ENCODE assay signal across 20 mouse cellular contexts in the genomic region with DNA sequence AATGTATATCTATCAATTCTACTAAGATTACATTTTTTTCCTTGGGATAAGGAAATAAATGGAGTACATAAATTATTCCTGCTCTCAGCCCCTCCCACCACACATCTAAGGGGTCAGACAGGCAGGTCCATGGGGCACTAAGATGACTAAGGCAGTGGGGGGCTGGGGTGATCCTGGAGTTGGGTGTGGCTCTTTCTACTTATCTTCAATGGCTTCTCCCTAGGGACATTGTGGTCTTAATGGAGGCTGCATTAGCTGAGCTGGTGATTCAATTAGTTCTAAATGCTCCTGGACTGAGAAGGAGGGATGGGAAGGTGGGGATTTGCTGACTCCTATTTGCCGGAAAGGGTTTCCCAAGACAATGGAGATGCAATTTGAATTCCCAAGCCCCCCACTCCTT.
"Had no signal": no experiment of that assay in that cellular context is flagged by ENCODE, and none has a peak within 500 bp of the region (broad histone marks: within the 10 kb centered on the region; RNA-seq: fewer than 3 reads in every experiment).

No protein-coding gene starts in this region.

- H3K4me2 ChIP-seq: limb, embryonic 12.5 days; limb, embryonic 15.5 days; liver, embryonic 12.5 days; liver, embryonic 15.5 days; lung, embryonic 15.5 days; midbrain, embryonic 12.5 days; midbrain, embryonic 15.5 days; neural tube, embryonic 13.5 days; stomach, embryonic 15.5 days had no signal

- H3K4me1 ChIP-seq: limb, embryonic 12.5 days; limb, embryonic 15.5 days; liver, embryonic 12.5 days; liver, embryonic 15.5 days; lung, embryonic 15.5 days; midbrain, embryonic 12.5 days; midbrain, embryonic 15.5 days; stomach, embryonic 15.5 days had no signal

- DNase-seq: kidney, adult 2 months; kidney, postnatal 25 days; left cerebral cortex, postnatal 4 days; lung, adult 18-20 months; lung, postnatal 10 days; lung, postnatal 4 days; right cerebral cortex, postnatal 25 days; spleen, adult 18-20 months; thymus, postnatal 25 days had no signal

- H3K36me3 ChIP-seq: limb, embryonic 12.5 days; limb, embryonic 15.5 days; liver, embryonic 12.5 days; liver, embryonic 15.5 days; lung, embryonic 15.5 days; midbrain, embryonic 12.5 days; midbrain, embryonic 15.5 days; neural tube, embryonic 13.5 days; stomach, embryonic 15.5 days had no signal

- H3K9ac ChIP-seq: limb, embryonic 12.5 days; limb, embryonic 15.5 days; liver, embryonic 12.5 days; liver, embryonic 15.5 days; lung, embryonic 15.5 days; midbrain, embryonic 12.5 days; midbrain, embryonic 15.5 days; neural tube, embryonic 13.5 days; stomach, embryonic 15.5 days had no signal

- H3K4me3 ChIP-seq: layer of hippocampus, adult 2 months; limb, embryonic 12.5 days; limb, embryonic 15.5 days; liver, embryonic 12.5 days; liver, embryonic 15.5 days; lung, embryonic 15.5 days; midbrain, embryonic 12.5 days; midbrain, embryonic 15.5 days; neural tube, embryonic 13.5 days; stomach, embryonic 15.5 days had no signal

- ATAC-seq: liver, embryonic 12.5 days; midbrain, embryonic 15.5 days had no signal

- H3K9me3 ChIP-seq: limb, embryonic 12.5 days; limb, embryonic 15.5 days; liver, embryonic 12.5 days; liver, embryonic 15.5 days; lung, embryonic 15.5 days; midbrain, embryonic 12.5 days; midbrain, embryonic 15.5 days; neural tube, embryonic 13.5 days; stomach, embryonic 15.5 days had no signal

- H3K27ac ChIP-seq: kidney, postnatal 0 days; layer of hippocampus, adult 2 months; limb, embryonic 12.5 days; limb, embryonic 15.5 days; liver, embryonic 12.5 days; liver, embryonic 15.5 days; lung, embryonic 15.5 days; midbrain, embryonic 12.5 days; midbrain, embryonic 15.5 days; neural tube, embryonic 13.5 days; stomach, embryonic 15.5 days had no signal

- H3K27me3 ChIP-seq: liver, embryonic 15.5 days; lung, embryonic 15.5 days; midbrain, embryonic 15.5 days; neural tube, embryonic 13.5 days had no signal
